Mouse (Mus musculus): ENCODE data around the gene Emid1.

DNA sequence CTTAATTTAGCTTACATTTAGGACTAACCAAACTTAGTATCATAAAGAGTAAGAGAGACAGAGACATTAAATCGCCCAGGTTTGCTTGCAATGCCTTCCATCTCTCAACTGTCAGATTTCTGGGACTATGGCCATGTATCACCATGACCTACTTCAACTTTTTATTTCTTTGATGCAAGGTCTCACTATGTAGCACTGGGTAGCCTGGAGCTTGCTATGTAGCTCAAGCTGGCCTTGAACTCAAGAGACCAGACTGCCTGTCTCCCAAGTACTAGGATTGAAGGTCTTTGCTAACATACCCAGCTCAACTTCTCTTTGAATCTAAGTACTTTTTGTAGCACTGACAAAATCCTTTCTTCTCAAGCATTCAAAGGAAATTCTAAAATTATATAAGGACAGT, 62.9 kb downstream of the Emid1 start:
- TF ChIP-seq CTCF (IDR thresholded peaks at IDR 0.05; ENCODE audit: borderline replicate concordance, insufficient read depth, low read depth, low read length) (no peak), POLR2A (IDR thresholded peaks at IDR 0.05; ENCODE audit: borderline replicate concordance, insufficient read depth, low read length) (no peak)
